Mouse (Mus musculus) hindbrain, embryonic 11.5 days (tissue): Measurements from ENCODE around the gene Efcc1. TPM values are rescaled to one million over a fixed set of nuclear protein-coding genes. Genes with fewer than 3 reads are reported as not detected.

ENCODE experiments used
- ATAC-seq: fragments of 200-750 bp; cut with Nextera tagmentation; 2 replicates; pipeline ENCODE4 v1.8.0; 2017; ENCODE audit warnings: mild to moderate bottlenecking, moderate TSS enrichment, moderate library complexity; ENCODE audit not compliant: low FRiP score
- DNase-seq: peaks from one replicate; pipeline ENCODE4 v3.0.0-alpha.2; 2015; ENCODE audit warnings: low spot score
- H3K27ac ChIP-seq: fragments of 300-500 bp; sonication (generic); 2 replicates; pipeline ENCODE4 v1.5.1; 2014; ENCODE audit warnings: mild to moderate bottlenecking, low read depth, low read length
- H3K27me3 ChIP-seq: fragments of 300-500 bp; sonication (generic); 2 replicates; pipeline ENCODE4 v1.6.1; 2014; ENCODE audit warnings: mild to moderate bottlenecking, low read length, moderate library complexity, mixed read lengths; ENCODE audit not compliant: control insufficient read depth, insufficient read depth
- H3K36me3 ChIP-seq: fragments of 300-500 bp; sonication (generic); 2 replicates; pipeline ENCODE4 v1.6.1; 2014; ENCODE audit warnings: mild to moderate bottlenecking, low read length, moderate library complexity, mixed read lengths; ENCODE audit not compliant: control insufficient read depth, insufficient read depth
- H3K4me1 ChIP-seq: fragments of 300-500 bp; sonication (generic); replicated peaks from 2 replicates; pipeline ENCODE4 v1.6.1; 2014; ENCODE audit warnings: low read length, mixed read lengths; ENCODE audit not compliant: control insufficient read depth, insufficient read depth
- H3K4me2 ChIP-seq: fragments of 300-500 bp; sonication (generic); replicated peaks from 2 replicates; pipeline ENCODE4 v1.6.1; 2014; ENCODE audit warnings: mild to moderate bottlenecking, low read depth, low read length
- H3K4me3 ChIP-seq: fragments of 300-500 bp; sonication (generic); 2 replicates; pipeline ENCODE4 v1.5.1; 2014; ENCODE audit warnings: low read depth, low read length
- H3K9ac ChIP-seq: fragments of 300-500 bp; sonication (generic); 2 replicates; pipeline ENCODE4 v1.6.1; 2014; ENCODE audit warnings: low read depth, low read length
- H3K9me3 ChIP-seq: fragments of 300-500 bp; sonication (generic); 2 replicates; pipeline ENCODE4 v1.6.1; 2016; ENCODE audit warnings: low read length; ENCODE audit not compliant: control insufficient read depth
- WGBS: fragments of 180-500 bp; shearing (Covaris S2); extraction: QIAGEN DNeasy Blood & Tissue Kit; methylation state at CpG from one replicate; pipeline ENCODE4 v1.1.7; 2014; 5-methylcytosine and 5-hydroxymethylcytosine counted together
- polyA plus RNA-seq: library from polyadenylated mRNA; unstranded; fragments of >200 nt; fragmentation: Nextera tagmentation; extraction: Ambion mirVana; gene quantifications from 2 replicates; pipeline ENCODE4 v1.2.1, GENCODE M21; 2014

The Efcc1 gene
- polyA plus RNA-seq, 1 experiment from 2014 or later = 7.7 TPM

- no peak for DNase-seq
- Histone ChIP-seq H3K27me3 (no peaks in the 10 kb centered on the region), H3K4me1 (no peaks in the 10 kb centered on the region), H3K9me3 (no peaks in the 10 kb centered on the region), H3K9ac (no peak overlapping the region), H3K36me3 (no peaks in the 10 kb centered on the region), H3K4me2 (no peak overlapping the region), H3K27ac (no peak overlapping the region), H3K4me3 (no peak overlapping the region)
- WGBS = 93% methylated on average over 2 of the region's 2 CpGs
- ATAC-seq = no peak
Observed at GRCm38 (mm10) chr6:87748078-87748477, 17.4 kb downstream of the Efcc1 start.

GRCm38 (mm10) chr6:87748531-87748930 lies 17.9 kb downstream of the Efcc1 start:
- ATAC-seq (no peak), DNase-seq (no peak)
- Histone ChIP-seq H3K9me3 (no peaks in the 10 kb centered on the region), H3K9ac (no peak overlapping the region), H3K27me3 (no peaks in the 10 kb centered on the region), H3K36me3 (no peaks in the 10 kb centered on the region), H3K4me2 (no peak overlapping the region), H3K4me1 (no peaks in the 10 kb centered on the region), H3K27ac (no peak overlapping the region), H3K4me3 (no peak overlapping the region)
- WGBS = 87% methylated on average over 6 of the region's 6 CpGs

- H3K9ac ChIP-seq = no peak overlapping the region
- no peak for DNase-seq
- H3K4me2 ChIP-seq = no peak overlapping the region
- no peaks in the 10 kb centered on the region for H3K4me1 ChIP-seq
- no peak overlapping the region for H3K4me3 ChIP-seq
- H3K36me3 ChIP-seq = peaks cover 6% of the 10 kb centered on the region; the same call in 1 of the 2 replicates
- H3K27ac ChIP-seq = no peak overlapping the region
- H3K9me3 ChIP-seq = no peaks in the 10 kb centered on the region
- H3K27me3 ChIP-seq = no peaks in the 10 kb centered on the region
- WGBS = 91% methylated on average over 8 of the region's 8 CpGs
- ATAC-seq = no peak
Observed at GRCm38 (mm10) chr6:87750184-87750910, 19.7 kb downstream of the Efcc1 start.

- H3K27me3 ChIP-seq = no peaks in the 10 kb centered on the region
- H3K4me2 ChIP-seq = no peak overlapping the region
- no peak overlapping the region for H3K4me3 ChIP-seq
- H3K9ac ChIP-seq = no peak overlapping the region
- 88% methylated on average over 6 of the region's 6 CpGs for WGBS
- ATAC-seq (no peak), DNase-seq (no peak)
- no peaks in the 10 kb centered on the region for H3K9me3 ChIP-seq
- H3K27ac ChIP-seq = no peak overlapping the region
- H3K4me1 ChIP-seq = no peaks in the 10 kb centered on the region
- H3K36me3 ChIP-seq = peaks cover 6% of the 10 kb centered on the region; the same call in 1 of the 2 replicates
Observed at GRCm38 (mm10) chr6:87751574-87751973, 20.9 kb downstream of the Efcc1 start.

GRCm38 (mm10) chr6:87755196-87755595 lies 24.5 kb downstream of the Efcc1 start:
- H3K4me2 ChIP-seq = no peak overlapping the region
- H3K27ac ChIP-seq = no peak overlapping the region
- no peaks in the 10 kb centered on the region for H3K27me3 ChIP-seq
- no peak overlapping the region for H3K4me3 ChIP-seq
- WGBS = 95% methylated on average over 4 of the region's 4 CpGs
- ATAC-seq = no peak
- no peaks in the 10 kb centered on the region for H3K4me1 ChIP-seq
- no peaks in the 10 kb centered on the region for H3K9me3 ChIP-seq
- H3K9ac ChIP-seq = no peak overlapping the region
- peaks cover 6% of the 10 kb centered on the region; the same call in 1 of the 2 replicates for H3K36me3 ChIP-seq
- no peak for DNase-seq

GRCm38 (mm10) chr6:87756896-87757295 lies 26.2 kb downstream of the Efcc1 start:
- ATAC-seq (no peak), DNase-seq (no peak)

GRCm38 (mm10) chr6:87759404-87759803 lies 28.7 kb downstream of the Efcc1 start:
- Histone ChIP-seq H3K27ac (no peak overlapping the region), H3K9ac (no peak overlapping the region), H3K27me3 (no peaks in the 10 kb centered on the region), H3K9me3 (no peaks in the 10 kb centered on the region), H3K36me3 (peaks cover 6% of the 10 kb centered on the region; the same call in 1 of the 2 replicates), H3K4me1 (no peaks in the 10 kb centered on the region), H3K4me2 (no peak overlapping the region), H3K4me3 (no peak overlapping the region)
- DNase-seq = no peak
- WGBS = 61% methylated on average over 3 of the region's 3 CpGs
- ATAC-seq = no peak

More at GRCm38 (mm10) chr6:87756896-87757295, 26.2 kb downstream of the Efcc1 start:
- no peak overlapping the region for H3K27ac ChIP-seq
- H3K9me3 ChIP-seq = no peaks in the 10 kb centered on the region
- H3K4me2 ChIP-seq = no peak overlapping the region
- H3K4me1 ChIP-seq = no peaks in the 10 kb centered on the region
- H3K36me3 ChIP-seq = peaks cover 6% of the 10 kb centered on the region; the same call in 1 of the 2 replicates
- H3K9ac ChIP-seq = no peak overlapping the region
- H3K4me3 ChIP-seq = no peak overlapping the region
- H3K27me3 ChIP-seq = no peaks in the 10 kb centered on the region
- WGBS = 90% methylated on average over 8 of the region's 8 CpGs

- Histone ChIP-seq H3K9me3 (no peaks in the 10 kb centered on the region), H3K9ac (no peak overlapping the region), H3K27ac (no peak overlapping the region), H3K4me2 (no peak overlapping the region), H3K27me3 (no peaks in the 10 kb centered on the region), H3K4me3 (no peak overlapping the region), H3K36me3 (peaks cover 5% of the 10 kb centered on the region; the same call in 1 of the 2 replicates), H3K4me1 (no peaks in the 10 kb centered on the region)
- 77% methylated on average over 3 of the region's 3 CpGs for WGBS
- DNase-seq = no peak
- no peak for ATAC-seq
Observed at GRCm38 (mm10) chr6:87759850-87760249, 29.2 kb downstream of the Efcc1 start.

GRCm38 (mm10) chr6:87762161-87762560 lies 31.5 kb downstream of the Efcc1 start:
- DNase-seq (no peak), ATAC-seq (no peak)
- Histone ChIP-seq H3K4me1 (no peaks in the 10 kb centered on the region), H3K36me3 (no peaks in the 10 kb centered on the region), H3K4me2 (no peak overlapping the region), H3K4me3 (no peak overlapping the region), H3K9me3 (no peaks in the 10 kb centered on the region), H3K27ac (no peak overlapping the region), H3K27me3 (no peaks in the 10 kb centered on the region), H3K9ac (no peak overlapping the region)
- WGBS = 83% methylated on average over 5 of the region's 5 CpGs
